Mouse (Mus musculus): ENCODE measurements around the gene Clstn1.

The Clstn1 gene

GRCm38 (mm10) chr4:149567432-149568026 lies 18.7 kb upstream of the Clstn1 start:
- peak; percentile 74 for DNase-seq (ENCODE audit: low spot score)

- DNase-seq (ENCODE audit: low spot score) = no peak
These were observed 17.6 kb upstream of the Clstn1 start for GRCm38 (mm10) chr4:149568622-149569021.

- DNase-seq (ENCODE audit: low spot score) = no peak
These were observed 16.3 kb upstream of the Clstn1 start for GRCm38 (mm10) chr4:149569781-149570497.

- no peak for DNase-seq (ENCODE audit: low spot score)
These were observed 15.8 kb upstream of the Clstn1 start for GRCm38 (mm10) chr4:149570498-149570863.

GRCm38 (mm10) chr4:149571209-149571608 lies 15.1 kb upstream of the Clstn1 start:
- peak; percentile 38 for DNase-seq (ENCODE audit: low spot score)

GRCm38 (mm10) chr4:149571651-149572149 lies 14.6 kb upstream of the Clstn1 start:
- DNase-seq (ENCODE audit: low spot score) = peak; percentile 89

GRCm38 (mm10) chr4:149572446-149572845 lies 13.8 kb upstream of the Clstn1 start:
- no peak for DNase-seq (ENCODE audit: low spot score)

- peak; percentile 67 for DNase-seq (ENCODE audit: low spot score)
These were observed 13.4 kb upstream of the Clstn1 start for GRCm38 (mm10) chr4:149572851-149573250.

GRCm38 (mm10) chr4:149574391-149574821 lies 11.9 kb upstream of the Clstn1 start:
- DNase-seq (ENCODE audit: low spot score) = no peak

GRCm38 (mm10) chr4:149576061-149576460 lies 10.2 kb upstream of the Clstn1 start:
- no peak for DNase-seq (ENCODE audit: low spot score)

GRCm38 (mm10) chr4:149576993-149577548 lies 9.2 kb upstream of the Clstn1 start:
- no peak for DNase-seq (ENCODE audit: low spot score)

- DNase-seq (ENCODE audit: low spot score) = no peak
These were observed 8.1 kb upstream of the Clstn1 start for GRCm38 (mm10) chr4:149578085-149578681.

- DNase-seq (ENCODE audit: low spot score) = no peak
These were observed 7.4 kb upstream of the Clstn1 start for GRCm38 (mm10) chr4:149578831-149579230.

GRCm38 (mm10) chr4:149585236-149585635 lies 1.0 kb upstream of the Clstn1 start:
- DNase-seq (ENCODE audit: low spot score) = no peak

GRCm38 (mm10) chr4:149586783-149587595 lies 721 bp downstream of the Clstn1 start:
- DNase-seq (ENCODE audit: low spot score) = peak; percentile 49

GRCm38 (mm10) chr4:149587596-149588168 lies 1.4 kb downstream of the Clstn1 start:
- no peak for DNase-seq (ENCODE audit: low spot score)

- DNase-seq (ENCODE audit: low spot score) = no peak
These were observed 3.9 kb downstream of the Clstn1 start for GRCm38 (mm10) chr4:149590200-149590599.

- DNase-seq (ENCODE audit: low spot score) = no peak
These were observed 5.2 kb downstream of the Clstn1 start for GRCm38 (mm10) chr4:149591486-149591885.

GRCm38 (mm10) chr4:149594913-149595581 lies 8.8 kb downstream of the Clstn1 start:
- DNase-seq (ENCODE audit: low spot score) = no peak

- no peak for DNase-seq (ENCODE audit: low spot score)
These were observed 11.5 kb downstream of the Clstn1 start for GRCm38 (mm10) chr4:149597641-149598208.

- DNase-seq (ENCODE audit: low spot score) = no peak
These were observed 13.3 kb downstream of the Clstn1 start for GRCm38 (mm10) chr4:149599549-149599948.
